Comparison of ENCODE assay signal across 18 mouse cellular contexts in genomic region chr6:139624756-139625155, GRCm38 (mm10). TPM values are rescaled to one million over a fixed set of nuclear protein-coding genes. Genes with fewer than 3 reads are reported as not detected.
DNase-seq lines count a peak whose midpoint lies in the region; ATAC-seq lines count a peak whose summit lies in the region.
"Had no signal": no experiment of that assay in that cellular context is flagged by ENCODE, and none has a peak within 500 bp of the region (broad histone marks: within the 10 kb centered on the region; RNA-seq: fewer than 3 reads in every experiment).

No protein-coding gene starts in this region.

- H3K9me3 ChIP-seq in kidney, embryonic 14.5 days (ENCODE audit: control insufficient read depth, low read length), result no peaks in the 10 kb centered on the region
- no peaks in the 10 kb centered on the region for H3K9me3 ChIP-seq in lung, embryonic 15.5 days
- H3K9me3 ChIP-seq in hindbrain, embryonic 10.5 days, result no peaks in the 10 kb centered on the region
- H3K9me3 ChIP-seq: embryonic facial prominence, embryonic 12.5 days; forebrain, embryonic 15.5 days; heart, embryonic 12.5 days; hindbrain, embryonic 15.5 days had no signal

- no peak for ATAC-seq in kidney, embryonic 14.5 days (ENCODE audit: low FRiP score, low TSS enrichment)
- peak; percentile 83; the same call in 1 of the 2 replicates for ATAC-seq in lung, embryonic 15.5 days (ENCODE audit: borderline replicate concordance, extremely low read depth, low FRiP score, low TSS enrichment)
- ATAC-seq: forebrain, embryonic 15.5 days had no signal

- no peak overlapping the region for H3K27ac ChIP-seq in kidney, embryonic 14.5 days (ENCODE audit: low read depth, low read length)
- no peak overlapping the region for H3K27ac ChIP-seq in lung, embryonic 15.5 days
- H3K27ac ChIP-seq in hindbrain, embryonic 10.5 days, result no peak overlapping the region
- H3K27ac ChIP-seq: embryonic facial prominence, embryonic 12.5 days; forebrain, embryonic 15.5 days; heart, adult 2 months; hindbrain, embryonic 15.5 days had no signal

- no peaks in the 10 kb centered on the region for H3K4me1 ChIP-seq in kidney, embryonic 14.5 days (ENCODE audit: control insufficient read depth, insufficient read depth, low read length)
- H3K4me1 ChIP-seq in lung, embryonic 15.5 days, result no peaks in the 10 kb centered on the region
- H3K4me1 ChIP-seq in hindbrain, embryonic 10.5 days (replicated peaks), result no peaks in the 10 kb centered on the region
- H3K4me1 ChIP-seq: embryonic facial prominence, embryonic 12.5 days; forebrain, embryonic 15.5 days; heart, embryonic 12.5 days; hindbrain, embryonic 15.5 days had no signal

- H3K36me3 ChIP-seq in kidney, embryonic 14.5 days (ENCODE audit: control insufficient read depth, insufficient read depth, low read length), result no peaks in the 10 kb centered on the region
- no peaks in the 10 kb centered on the region for H3K36me3 ChIP-seq in lung, embryonic 15.5 days
- no peaks in the 10 kb centered on the region for H3K36me3 ChIP-seq in hindbrain, embryonic 10.5 days
- H3K36me3 ChIP-seq: embryonic facial prominence, embryonic 12.5 days; forebrain, embryonic 15.5 days; heart, embryonic 12.5 days; hindbrain, embryonic 15.5 days had no signal

- peak; percentile 11 for DNase-seq in kidney, postnatal 10 days
- DNase-seq in lung, adult 18-20 months, result no peak
- DNase-seq in lung, postnatal 14 days, result peak; percentile 10
- peak; percentile 8 for DNase-seq in yolk sac, embryonic 10.5 days (ENCODE audit: low spot score)
- no peak for DNase-seq in cerebellum, postnatal 10 days
- DNase-seq in hindbrain, embryonic 10.5 days (ENCODE audit: low spot score), result no peak
- DNase-seq: adrenal gland, adult 8-10 months; adrenal gland, postnatal 36 days; cerebellum, adult 2 months; cerebellum, postnatal 25 days; heart, adult 2 months had no signal

- no peak overlapping the region for H3K4me3 ChIP-seq in kidney, embryonic 14.5 days (ENCODE audit: low read length)
- H3K4me3 ChIP-seq in lung, embryonic 15.5 days, result no peak overlapping the region
- no peak overlapping the region for H3K4me3 ChIP-seq in hindbrain, embryonic 10.5 days
- H3K4me3 ChIP-seq: embryonic facial prominence, embryonic 12.5 days; forebrain, embryonic 15.5 days; heart, adult 2 months; heart, embryonic 12.5 days; hindbrain, embryonic 15.5 days had no signal

- H3K4me2 ChIP-seq in kidney, embryonic 14.5 days (replicated peaks; ENCODE audit: low read depth, low read length), result no peak overlapping the region
- H3K4me2 ChIP-seq in lung, embryonic 15.5 days, result no peak overlapping the region
- H3K4me2 ChIP-seq: embryonic facial prominence, embryonic 12.5 days; forebrain, embryonic 15.5 days; heart, embryonic 12.5 days; hindbrain, embryonic 15.5 days had no signal

- H3K9ac ChIP-seq in kidney, embryonic 14.5 days (ENCODE audit: low read depth, low read length), result no peak overlapping the region
- H3K9ac ChIP-seq in lung, embryonic 15.5 days, result no peak overlapping the region
- H3K9ac ChIP-seq: embryonic facial prominence, embryonic 12.5 days; forebrain, embryonic 15.5 days; heart, embryonic 12.5 days; hindbrain, embryonic 15.5 days had no signal

- no peaks in the 10 kb centered on the region for H3K27me3 ChIP-seq in kidney, embryonic 14.5 days (ENCODE audit: control insufficient read depth, insufficient read depth, low read length)
- H3K27me3 ChIP-seq in lung, embryonic 15.5 days, result no peaks in the 10 kb centered on the region
- no peaks in the 10 kb centered on the region for H3K27me3 ChIP-seq in hindbrain, embryonic 10.5 days (ENCODE audit: insufficient read depth, poor library complexity, severe bottlenecking)
- H3K27me3 ChIP-seq: embryonic facial prominence, embryonic 12.5 days; forebrain, embryonic 15.5 days; heart, embryonic 12.5 days; hindbrain, embryonic 15.5 days had no signal

RNA-seq across cellular contexts. Expression of gene Pik3c2g, which starts 37.7 kb away (rescaled TPM):
- 0.11 and 0.30 TPM in 2 replicates for polyA plus RNA-seq in kidney, embryonic 14.5 days (2014; fragmentation: Nextera tagmentation; extraction: Ambion mirVana)
- 1.7 and 1.9 TPM in 2 replicates for polyA plus RNA-seq in lung, embryonic 15.5 days (2015; fragmentation: Nextera tagmentation; extraction: Ambion mirVana)
- polyA plus RNA-seq in hindbrain, embryonic 10.5 days (2016; fragmentation: Nextera tagmentation; extraction: Ambion mirVana), result 0.20 and 0.33 TPM in 2 replicates
- polyA plus RNA-seq: heart, adult 2 months; heart, embryonic 16.5 days had no signal

Comparison
In these comparisons a context has a peak if more than half of its experiments do, and no peak if none do; other contexts are left out.
1. DNase-seq: peak in kidney, postnatal 10 days (single experiment), lung, postnatal 14 days (single experiment) and yolk sac, embryonic 10.5 days (single experiment); none in lung, adult 18-20 months (0 of 2), cerebellum, postnatal 10 days (0 of 2) and hindbrain, embryonic 10.5 days (single experiment).